Mouse (Mus musculus): ENCODE data around the gene Erc2. TPM values are rescaled to one million over a fixed set of nuclear protein-coding genes. Genes with fewer than 3 reads are reported as not detected.
A peak's percentile ranks its signal among the peaks of the same experiment; 100 is the strongest.
"Not testable (repeated sequence)": the region's sequence is repeated elsewhere in the genome, so short reads cannot be mapped to it uniquely, and the experiment has no call there.

The Erc2 gene
- total RNA-seq (2014; rRNA removed) (4.5 and 7.0 TPM in 2 replicates), polyA plus RNA-seq (2012; rRNA removed) (5.0 and 6.1 TPM in 2 replicates)

GRCm38 (mm10) chr14:27622176-27622922 is at the start of gene Erc2:
Gene Erc2, plus strand, starts transcription at chr14:27622428.
- H3K27ac ChIP-seq (replicated peaks; ENCODE audit: insufficient read depth, low read depth, low read length) = peak within 1 kb of the TSS; percentile 45; the same call in 1 of the 2 replicates
- H3K79me2 ChIP-seq (ENCODE audit: control insufficient read depth, insufficient read depth, low read length) = peaks cover 5% of the 10 kb centered on the region; the same call in 1 of the 2 replicates
- H3K9ac ChIP-seq (ENCODE audit: low read depth, low read length) = peak within 1 kb of the TSS; percentile 89
- peak within 1 kb of the TSS; percentile 84 for H3K4me3 ChIP-seq (ENCODE audit: insufficient read depth, low read depth, low read length)
- DNase-seq (ENCODE audit: extremely low read depth, low read depth, low spot score) = peak; percentile 41
- TF ChIP-seq POLR2A (IDR thresholded peaks at IDR 0.05; ENCODE audit: extremely low read depth, insufficient read depth, low read length) (0 out of 2 replicates have a peak, but pooled peaks have one; percentile 10), CTCF (IDR thresholded peaks at IDR 0.05; ENCODE audit: low read depth, low read length) (peak; percentile 71)
- WGBS = under 1% methylated on average over 71 of the region's 78 CpGs
- H3K36me3 ChIP-seq (ENCODE audit: control insufficient read depth, insufficient read depth, low read length) = no peaks in the 10 kb centered on the region; the same call in 1 of the 2 replicates
- H3K4me1 ChIP-seq (ENCODE audit: control insufficient read depth, insufficient read depth, low read length) = peaks cover 4% of the 10 kb centered on the region
- no peaks in the 10 kb centered on the region for H3K27me3 ChIP-seq (ENCODE audit: control insufficient read depth, insufficient read depth, low read length)

DNA sequence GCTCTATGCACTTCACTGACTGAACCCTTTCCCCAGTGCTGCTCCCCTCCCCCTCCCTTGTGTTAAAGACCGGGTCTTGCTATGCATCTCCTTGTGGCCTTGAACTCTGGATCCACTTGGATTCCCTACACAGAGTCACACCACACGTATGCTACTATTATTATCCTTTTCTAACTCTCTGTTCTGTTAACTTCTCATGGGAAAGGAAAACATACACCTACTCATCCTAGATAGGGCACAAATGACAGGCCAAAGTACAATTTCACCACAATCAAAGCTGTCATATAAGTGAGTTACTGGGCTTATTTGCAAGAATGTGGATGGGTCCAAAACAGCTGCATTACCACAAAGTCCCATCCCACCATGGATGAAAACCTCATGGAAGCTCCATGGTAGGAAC is 43.8 kb upstream of the Erc2 start:
- no peaks in the 10 kb centered on the region for H3K4me1 ChIP-seq (ENCODE audit: control insufficient read depth, insufficient read depth, low read length)
- no peaks in the 10 kb centered on the region for H3K79me2 ChIP-seq (ENCODE audit: control insufficient read depth, insufficient read depth, low read length)
- 12% methylated on average over 2 of the region's 2 CpGs for WGBS
- no peak for DNase-seq (ENCODE audit: extremely low read depth, low read depth, low spot score)
- no peaks in the 10 kb centered on the region for H3K27me3 ChIP-seq (ENCODE audit: control insufficient read depth, insufficient read depth, low read length)
- no peaks in the 10 kb centered on the region for H3K36me3 ChIP-seq (ENCODE audit: control insufficient read depth, insufficient read depth, low read length)
- H3K27ac ChIP-seq (replicated peaks; ENCODE audit: insufficient read depth, low read depth, low read length) = no peak overlapping the region
- no peak overlapping the region for H3K4me3 ChIP-seq (ENCODE audit: insufficient read depth, low read depth, low read length)
- no peak for TF ChIP-seq POLR2A (IDR thresholded peaks at IDR 0.05; ENCODE audit: extremely low read depth, insufficient read depth, low read length)
- TF ChIP-seq CTCF (IDR thresholded peaks at IDR 0.05; ENCODE audit: low read depth, low read length) = no peak
- no peak overlapping the region for H3K9ac ChIP-seq (ENCODE audit: low read depth, low read length)

- not testable (repeated sequence) for H3K4me1 ChIP-seq (ENCODE audit: control insufficient read depth, insufficient read depth, low read length); H3K27ac ChIP-seq (replicated peaks; ENCODE audit: insufficient read depth, low read depth, low read length); H3K36me3 ChIP-seq (ENCODE audit: control insufficient read depth, insufficient read depth, low read length); H3K4me3 ChIP-seq (ENCODE audit: insufficient read depth, low read depth, low read length); H3K79me2 ChIP-seq (ENCODE audit: control insufficient read depth, insufficient read depth, low read length); H3K9ac ChIP-seq (ENCODE audit: low read depth, low read length); DNase-seq (ENCODE audit: extremely low read depth, low read depth, low spot score); H3K27me3 ChIP-seq (ENCODE audit: control insufficient read depth, insufficient read depth, low read length)
- peak; percentile 68 for TF ChIP-seq CTCF (IDR thresholded peaks at IDR 0.05; ENCODE audit: low read depth, low read length)
Measured at GRCm38 (mm10) chr14:27589616-27590015, 32.6 kb upstream of the Erc2 start.

GRCm38 (mm10) chr14:27592163-27592562 is 30.1 kb upstream of the Erc2 start:
- Histone ChIP-seq H3K79me2 (ENCODE audit: control insufficient read depth, insufficient read depth, low read length) (no peaks in the 10 kb centered on the region), H3K4me3 (ENCODE audit: insufficient read depth, low read depth, low read length) (no peak overlapping the region), H3K9ac (ENCODE audit: low read depth, low read length) (no peak overlapping the region), H3K36me3 (ENCODE audit: control insufficient read depth, insufficient read depth, low read length) (no peaks in the 10 kb centered on the region), H3K27me3 (ENCODE audit: control insufficient read depth, insufficient read depth, low read length) (no peaks in the 10 kb centered on the region), H3K4me1 (ENCODE audit: control insufficient read depth, insufficient read depth, low read length) (no peaks in the 10 kb centered on the region), H3K27ac (replicated peaks; ENCODE audit: insufficient read depth, low read depth, low read length) (no peak overlapping the region)
- 81% methylated on average over 7 of the region's 7 CpGs for WGBS
- no peak for DNase-seq (ENCODE audit: extremely low read depth, low read depth, low spot score)
- TF ChIP-seq CTCF (IDR thresholded peaks at IDR 0.05; ENCODE audit: low read depth, low read length) (no peak), POLR2A (IDR thresholded peaks at IDR 0.05; ENCODE audit: extremely low read depth, insufficient read depth, low read length) (no peak)

GRCm38 (mm10) chr14:27596265-27596664 is 26.0 kb upstream of the Erc2 start:
- Histone ChIP-seq H3K79me2 (ENCODE audit: control insufficient read depth, insufficient read depth, low read length) (no peaks in the 10 kb centered on the region), H3K27me3 (ENCODE audit: control insufficient read depth, insufficient read depth, low read length) (no peaks in the 10 kb centered on the region), H3K4me3 (ENCODE audit: insufficient read depth, low read depth, low read length) (no peak overlapping the region), H3K4me1 (ENCODE audit: control insufficient read depth, insufficient read depth, low read length) (no peaks in the 10 kb centered on the region), H3K27ac (replicated peaks; ENCODE audit: insufficient read depth, low read depth, low read length) (no peak overlapping the region), H3K9ac (ENCODE audit: low read depth, low read length) (no peak overlapping the region), H3K36me3 (ENCODE audit: control insufficient read depth, insufficient read depth, low read length) (no peaks in the 10 kb centered on the region)
- 3% methylated on average over 7 of the region's 7 CpGs for WGBS
- DNase-seq (ENCODE audit: extremely low read depth, low read depth, low spot score) = peak; percentile 58
- TF ChIP-seq POLR2A (IDR thresholded peaks at IDR 0.05; ENCODE audit: extremely low read depth, insufficient read depth, low read length) = no peak
- TF ChIP-seq CTCF (IDR thresholded peaks at IDR 0.05; ENCODE audit: low read depth, low read length) = peak; percentile 75

GRCm38 (mm10) chr14:27602136-27602535 is 20.1 kb upstream of the Erc2 start:
- Histone ChIP-seq H3K79me2 (ENCODE audit: control insufficient read depth, insufficient read depth, low read length) (no peaks in the 10 kb centered on the region), H3K9ac (ENCODE audit: low read depth, low read length) (no peak overlapping the region), H3K4me1 (ENCODE audit: control insufficient read depth, insufficient read depth, low read length) (no peaks in the 10 kb centered on the region), H3K27me3 (ENCODE audit: control insufficient read depth, insufficient read depth, low read length) (no peaks in the 10 kb centered on the region), H3K27ac (replicated peaks; ENCODE audit: insufficient read depth, low read depth, low read length) (no peak overlapping the region), H3K36me3 (ENCODE audit: control insufficient read depth, insufficient read depth, low read length) (no peaks in the 10 kb centered on the region), H3K4me3 (ENCODE audit: insufficient read depth, low read depth, low read length) (no peak overlapping the region)
- 76% methylated on average over 13 of the region's 13 CpGs for WGBS
- no peak for DNase-seq (ENCODE audit: extremely low read depth, low read depth, low spot score)
- TF ChIP-seq CTCF (IDR thresholded peaks at IDR 0.05; ENCODE audit: low read depth, low read length) = no peak
- TF ChIP-seq POLR2A (IDR thresholded peaks at IDR 0.05; ENCODE audit: extremely low read depth, insufficient read depth, low read length) = no peak
